Mouse (Mus musculus) intestine, embryonic 16.5 days (tissue): Measurements from ENCODE around the gene Arntl2. TPM values are rescaled to one million over a fixed set of nuclear protein-coding genes. Genes with fewer than 3 reads are reported as not detected.

Experiments
- ATAC-seq: fragments of 200-750 bp; cut with Nextera tagmentation; 2 replicates; pipeline ENCODE4 v1.8.0; 2017; ENCODE audit warnings: moderate TSS enrichment, moderate library complexity
- H3K27ac ChIP-seq: fragments of 300-500 bp; sonication (generic); 2 replicates; pipeline ENCODE4 v1.5.1; 2014; ENCODE audit warnings: mild to moderate bottlenecking, low read length
- H3K27me3 ChIP-seq: fragments of 300-500 bp; sonication (generic); replicated peaks from 2 replicates; pipeline ENCODE4 v1.6.1; 2014; ENCODE audit warnings: low read length, control low read depth, mixed read lengths; ENCODE audit not compliant: control insufficient read depth, insufficient read depth
- H3K36me3 ChIP-seq: fragments of 300-500 bp; sonication (generic); 2 replicates; pipeline ENCODE4 v1.6.1; 2014; ENCODE audit warnings: low read length, control low read depth; ENCODE audit not compliant: control insufficient read depth, insufficient read depth
- H3K4me1 ChIP-seq: fragments of 300-500 bp; sonication (generic); 2 replicates; pipeline ENCODE4 v1.6.1; 2014; ENCODE audit warnings: low read length, control low read depth, mixed read lengths; ENCODE audit not compliant: control insufficient read depth, insufficient read depth
- H3K4me2 ChIP-seq: fragments of 300-500 bp; sonication (generic); 2 replicates; pipeline ENCODE4 v1.6.1; 2014; ENCODE audit warnings: low read depth, low read length, control low read depth
- H3K4me3 ChIP-seq: fragments of 300-500 bp; sonication (generic); 2 replicates; pipeline ENCODE4 v1.5.1; 2014; ENCODE audit warnings: mild to moderate bottlenecking, low read length
- H3K9ac ChIP-seq: fragments of 300-500 bp; sonication (generic); 2 replicates; pipeline ENCODE4 v1.6.1; 2014; ENCODE audit warnings: low read depth, low read length
- H3K9me3 ChIP-seq: fragments of 300-500 bp; sonication (generic); 2 replicates; pipeline ENCODE4 v1.6.1; 2016; ENCODE audit warnings: low read length, control low read depth; ENCODE audit not compliant: control insufficient read depth
- WGBS: fragments of 180-500 bp; shearing (Covaris S2); extraction: QIAGEN DNeasy Blood & Tissue Kit; methylation state at CpG from one replicate; pipeline ENCODE4 v1.1.7; 2014; 5-methylcytosine and 5-hydroxymethylcytosine counted together
- polyA plus RNA-seq: library from polyadenylated mRNA; unstranded; fragments of >200 nt; fragmentation: Nextera tagmentation; extraction: Ambion mirVana; gene quantifications from 2 replicates; pipeline ENCODE4 v1.2.1, GENCODE M21; 2015

Arntl2 gene
- polyA plus RNA-seq, 1 experiment from 2014 or later, result 2.6 TPM

- H3K9ac ChIP-seq, result no peak overlapping the region
- H3K27me3 ChIP-seq, result no peaks in the 10 kb centered on the region
- WGBS, result 93% methylated on average over 5 of the region's 5 CpGs
- no peak overlapping the region for H3K4me2 ChIP-seq
- no peaks in the 10 kb centered on the region for H3K9me3 ChIP-seq
- H3K4me1 ChIP-seq, result no peaks in the 10 kb centered on the region
- no peak overlapping the region for H3K4me3 ChIP-seq
- H3K36me3 ChIP-seq, result 0 out of 2 replicates have a peak, but pooled peaks cover 2% of the 10 kb centered on the region
- H3K27ac ChIP-seq, result no peak overlapping the region
- ATAC-seq, result no peak
These were observed 17.2 kb downstream of the Arntl2 start for GRCm38 (mm10) chr6:146813007-146813406.

DNA sequence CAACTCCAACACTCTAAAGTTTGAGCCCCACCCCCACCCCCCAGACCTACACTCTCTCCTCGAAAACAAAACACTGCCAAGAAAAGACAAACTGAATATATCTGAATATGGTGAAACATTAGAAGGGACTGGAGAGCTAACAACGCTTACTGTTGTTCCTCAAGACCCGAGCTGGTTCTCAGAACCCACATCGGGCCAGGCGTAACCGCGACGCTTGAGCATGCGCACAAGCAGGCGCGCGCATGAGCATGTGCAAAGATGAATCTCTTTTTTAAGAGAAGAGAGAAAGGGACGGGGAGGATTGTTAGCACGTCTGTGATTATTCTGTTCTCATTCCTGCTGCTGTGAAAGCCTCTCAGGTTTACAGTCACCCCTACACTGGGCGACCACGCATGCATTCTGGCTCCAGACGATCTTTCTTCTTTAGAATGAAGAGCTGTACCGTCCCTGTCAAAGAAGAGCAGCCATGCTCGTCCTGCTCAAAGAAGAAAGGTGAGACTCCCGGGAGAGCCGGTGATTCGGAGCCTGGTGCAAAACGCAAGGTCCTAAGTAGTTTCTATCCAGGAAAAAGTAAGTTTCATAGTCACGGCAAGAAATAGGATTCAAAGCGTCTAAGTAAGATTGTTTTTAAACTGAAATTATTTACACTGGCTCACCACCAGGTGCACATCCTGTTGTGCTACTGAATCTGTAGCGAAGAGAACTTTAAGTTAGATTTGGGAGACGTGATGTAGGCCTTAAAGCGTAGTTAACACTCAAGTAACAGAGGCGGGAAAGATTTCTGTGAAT, 24.5 kb downstream of the Arntl2 start:
- Histone ChIP-seq H3K4me2 (no peak overlapping the region), H3K4me1 (no peaks in the 10 kb centered on the region), H3K27me3 (no peaks in the 10 kb centered on the region), H3K9ac (no peak overlapping the region), H3K27ac (no peak overlapping the region), H3K4me3 (no peak overlapping the region), H3K9me3 (no peaks in the 10 kb centered on the region), H3K36me3 (no peaks in the 10 kb centered on the region)
- 85% methylated on average over 29 of the region's 29 CpGs for WGBS
- no peak for ATAC-seq

GRCm38 (mm10) chr6:146821958-146822357, 26.1 kb downstream of the Arntl2 start:
- Histone ChIP-seq H3K9ac (no peak overlapping the region), H3K36me3 (no peaks in the 10 kb centered on the region), H3K27ac (no peak overlapping the region), H3K4me3 (no peak overlapping the region), H3K9me3 (no peaks in the 10 kb centered on the region), H3K4me1 (no peaks in the 10 kb centered on the region), H3K27me3 (no peaks in the 10 kb centered on the region), H3K4me2 (no peak overlapping the region)
- ATAC-seq, result no peak
- 67% methylated on average over 13 of the region's 13 CpGs for WGBS

DNA sequence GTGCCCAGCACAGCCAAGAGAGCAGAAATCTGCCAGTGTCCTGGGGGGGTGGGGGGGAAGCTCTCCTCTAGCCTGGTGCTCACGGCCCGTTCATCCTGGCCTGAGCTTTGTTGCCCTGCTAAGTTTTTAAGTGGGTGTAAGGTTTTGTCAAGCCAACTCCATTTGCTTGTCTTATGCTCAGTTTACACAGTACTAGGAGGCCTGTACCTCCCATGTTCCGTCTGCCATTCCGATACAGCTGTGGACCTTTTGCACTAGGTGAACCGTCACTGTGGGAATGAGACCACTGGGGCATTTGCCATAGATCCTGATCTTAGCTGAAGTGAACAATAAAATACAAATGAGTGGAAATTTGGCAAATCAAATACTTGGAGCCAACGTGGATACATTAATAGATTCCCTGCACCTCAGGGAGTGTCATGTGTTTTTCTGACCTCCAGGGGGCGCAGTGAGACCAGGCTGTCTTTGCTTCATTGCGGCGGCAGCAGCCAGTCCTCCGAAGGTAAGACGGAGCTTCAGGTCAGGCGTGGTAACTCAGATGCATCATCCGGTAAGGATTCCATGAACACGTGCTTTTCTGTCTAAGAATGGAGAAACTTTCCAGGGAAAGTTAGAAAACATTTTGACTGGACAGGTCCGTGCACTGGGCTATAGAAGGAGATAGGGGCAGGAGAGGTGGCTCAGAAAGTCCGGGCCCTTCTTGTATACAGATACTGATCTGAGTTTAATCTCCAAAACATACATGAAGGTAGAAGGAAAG, 29.1 kb downstream of the Arntl2 start:
- Histone ChIP-seq H3K27me3 (no peaks in the 10 kb centered on the region), H3K27ac (no peak overlapping the region), H3K4me3 (no peak overlapping the region), H3K36me3 (no peaks in the 10 kb centered on the region), H3K4me1 (no peaks in the 10 kb centered on the region), H3K9ac (no peak overlapping the region), H3K9me3 (no peaks in the 10 kb centered on the region), H3K4me2 (no peak overlapping the region)
- WGBS, result 37% methylated on average over 16 of the region's 16 CpGs
- peak; percentile 46; the same call in 1 of the 2 replicates for ATAC-seq

DNA sequence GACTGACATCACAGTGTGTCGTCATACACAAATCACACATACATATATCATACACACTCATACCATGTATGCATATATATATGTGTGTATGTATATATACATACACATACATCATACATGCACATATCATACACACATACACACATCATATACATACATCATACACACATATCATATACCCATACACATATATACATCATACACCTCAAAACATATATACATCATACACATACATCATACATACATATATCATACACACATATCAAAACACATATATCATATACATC, 29.6 kb downstream of the Arntl2 start:
- Histone ChIP-seq H3K4me3 (no peak overlapping the region), H3K27me3 (no peaks in the 10 kb centered on the region), H3K36me3 (no peaks in the 10 kb centered on the region), H3K9ac (no peak overlapping the region), H3K27ac (no peak overlapping the region), H3K4me1 (no peaks in the 10 kb centered on the region), H3K4me2 (no peak overlapping the region), H3K9me3 (no peaks in the 10 kb centered on the region)
- WGBS, result 77% methylated on average over 1 of the region's 1 CpGs
- ATAC-seq, result no peak

GRCm38 (mm10) chr6:146831320-146831719, 35.5 kb downstream of the Arntl2 start:
- Histone ChIP-seq H3K27me3 (no peaks in the 10 kb centered on the region), H3K27ac (no peak overlapping the region), H3K36me3 (no peaks in the 10 kb centered on the region), H3K9ac (no peak overlapping the region), H3K4me3 (no peak overlapping the region), H3K9me3 (no peaks in the 10 kb centered on the region), H3K4me1 (peaks cover 4% of the 10 kb centered on the region; the same call in 1 of the 2 replicates), H3K4me2 (no peak overlapping the region)
- 87% methylated on average over 12 of the region's 12 CpGs for WGBS
- no peak for ATAC-seq

- Histone ChIP-seq H3K36me3 (no peaks in the 10 kb centered on the region), H3K4me2 (no peak overlapping the region), H3K27me3 (no peaks in the 10 kb centered on the region), H3K4me3 (no peak overlapping the region), H3K27ac (no peak overlapping the region), H3K9me3 (no peaks in the 10 kb centered on the region), H3K9ac (no peak overlapping the region), H3K4me1 (peaks cover 4% of the 10 kb centered on the region; the same call in 1 of the 2 replicates)
- WGBS, result 67% methylated on average over 6 of the region's 6 CpGs
- peak; percentile 46; the same call in 1 of the 2 replicates for ATAC-seq
These were observed 37.8 kb downstream of the Arntl2 start for GRCm38 (mm10) chr6:146833485-146834314.

- H3K4me1 ChIP-seq, result peaks cover 4% of the 10 kb centered on the region; the same call in 1 of the 2 replicates
- 66% methylated on average over 3 of the region's 3 CpGs for WGBS
- H3K4me2 ChIP-seq, result no peak overlapping the region
- H3K9ac ChIP-seq, result no peak overlapping the region
- no peaks in the 10 kb centered on the region for H3K9me3 ChIP-seq
- H3K4me3 ChIP-seq, result no peak overlapping the region
- ATAC-seq, result no peak
- no peaks in the 10 kb centered on the region for H3K27me3 ChIP-seq
- H3K27ac ChIP-seq, result no peak overlapping the region
- no peaks in the 10 kb centered on the region for H3K36me3 ChIP-seq
These were observed 38.5 kb downstream of the Arntl2 start for GRCm38 (mm10) chr6:146834342-146834741.

DNA sequence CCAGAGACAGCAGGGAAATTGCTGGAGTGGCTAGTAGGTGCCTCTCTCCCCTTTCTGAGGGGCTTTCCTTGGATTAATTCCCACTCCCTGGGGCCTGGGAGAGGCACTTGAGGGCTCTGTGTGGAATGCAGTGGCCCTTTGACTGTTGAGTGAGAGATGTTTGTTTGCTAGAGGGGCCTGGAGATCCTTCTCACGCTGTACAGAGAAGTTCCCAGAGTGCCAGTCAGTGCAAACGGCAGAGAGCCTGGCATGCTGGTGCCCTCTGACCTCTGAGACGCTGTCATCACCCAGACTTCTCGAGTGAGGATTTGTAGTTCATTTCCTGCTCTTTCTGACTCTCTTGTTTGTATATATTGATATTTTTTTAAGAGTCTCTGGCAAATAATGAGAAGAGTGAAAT, 39.9 kb downstream of the Arntl2 start:
- no peak for ATAC-seq
- no peaks in the 10 kb centered on the region for H3K27me3 ChIP-seq
- H3K9me3 ChIP-seq, result no peaks in the 10 kb centered on the region
- H3K4me2 ChIP-seq, result no peak overlapping the region
- peaks cover 4% of the 10 kb centered on the region; the same call in 1 of the 2 replicates for H3K4me1 ChIP-seq
- no peak overlapping the region for H3K9ac ChIP-seq
- H3K36me3 ChIP-seq, result no peaks in the 10 kb centered on the region
- 21% methylated on average over 4 of the region's 4 CpGs for WGBS
- H3K4me3 ChIP-seq, result no peak overlapping the region
- H3K27ac ChIP-seq, result no peak overlapping the region
